Mouse (Mus musculus) brown adipose tissue, adult 24 weeks (tissue): Measurements from ENCODE around the gene Bbof1. TPM values are rescaled to one million over a fixed set of nuclear protein-coding genes. Genes with fewer than 3 reads are reported as not detected.

ENCODE experiments used
- H3K27ac ChIP-seq: fragments of 200-500 bp; replicated peaks from 2 replicates; pipeline ENCODE4 v1.5.1; 2012; ENCODE audit warnings: low read depth, mild to moderate bottlenecking, low read length
- H3K4me1 ChIP-seq: fragments of 200-500 bp; 2 replicates; pipeline ENCODE4 v1.6.1; 2012; ENCODE audit warnings: low read length, mixed read lengths; ENCODE audit not compliant: control insufficient read depth, insufficient read depth, insufficient read length
- H3K4me3 ChIP-seq: fragments of 200-500 bp; 2 replicates; pipeline ENCODE4 v1.5.1; 2012; ENCODE audit warnings: low read depth, mild to moderate bottlenecking, low read length, moderate library complexity; ENCODE audit not compliant: insufficient read depth
- polyA plus RNA-seq: library from polyadenylated mRNA; stranded (reverse); fragments of >200 nt; gene quantifications from 2 replicates; pipeline ENCODE4 v1.2.4, GENCODE M21; 2012; ENCODE audit not compliant: missing spikeins, insufficient read depth, insufficient read length

Gene Bbof1
- polyA plus RNA-seq, 1 experiment = 16.1 TPM

DNA sequence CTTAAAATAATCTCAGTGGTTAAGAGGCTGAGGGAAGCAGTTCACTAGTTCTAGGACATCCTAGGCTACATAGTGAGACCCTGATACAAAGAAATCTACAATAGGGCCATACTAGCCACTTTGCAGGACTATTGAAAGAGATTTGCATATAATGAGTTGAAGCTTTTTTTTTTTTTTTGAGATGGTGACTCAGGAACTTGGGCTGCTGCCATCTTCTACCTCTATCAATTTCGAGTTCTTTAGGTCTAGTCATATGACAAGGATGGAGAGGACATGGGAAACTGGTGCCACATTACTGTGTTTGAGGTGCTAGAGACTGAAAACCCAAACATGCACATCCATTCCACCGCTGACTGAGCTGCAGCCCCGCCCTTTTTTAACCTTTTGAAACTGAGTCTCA lies 15.1 kb downstream of the Bbof1 start:
- no peaks in the 10 kb centered on the region for H3K4me1 ChIP-seq
- no peak overlapping the region for H3K4me3 ChIP-seq
- no peak overlapping the region for H3K27ac ChIP-seq

DNA sequence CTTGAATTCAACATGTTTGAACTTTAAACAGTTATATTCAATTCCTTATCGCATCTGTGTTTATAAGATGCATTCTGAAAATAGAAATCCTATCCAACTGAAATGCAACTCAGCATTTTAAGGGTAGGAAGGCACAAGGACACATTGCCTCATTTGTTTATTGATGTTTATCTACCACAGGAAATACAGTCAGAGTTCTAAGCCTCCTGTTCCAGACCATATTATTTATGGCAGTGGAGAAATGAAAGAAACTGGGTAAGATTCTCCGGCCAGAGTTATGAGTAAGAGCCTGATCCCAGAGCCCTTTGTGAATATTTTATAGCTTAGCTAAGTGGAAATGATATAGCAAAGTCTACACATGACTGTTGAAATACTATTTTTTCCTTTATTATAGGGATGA lies 21.0 kb downstream of the Bbof1 start:
- no peak overlapping the region for H3K4me3 ChIP-seq
- H3K27ac ChIP-seq = no peak overlapping the region
- no peaks in the 10 kb centered on the region for H3K4me1 ChIP-seq

DNA sequence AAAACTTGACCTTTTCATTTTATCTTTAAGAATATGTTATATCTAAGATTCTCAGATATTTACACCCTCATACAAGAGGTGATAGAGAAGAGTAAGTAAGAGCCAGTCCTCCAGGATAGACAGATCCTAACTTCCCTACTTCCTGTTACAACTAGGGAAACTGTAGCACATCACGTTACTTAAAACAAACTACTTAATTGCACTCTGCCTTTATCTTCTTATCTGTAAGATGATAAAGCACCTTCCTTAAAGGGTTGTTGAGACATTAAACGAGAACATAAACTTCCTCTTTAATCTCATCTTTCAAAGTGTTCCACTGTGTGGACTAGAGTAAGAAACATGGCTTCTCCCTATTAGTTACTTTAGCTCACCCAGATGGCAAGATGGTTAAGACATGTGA lies 29.8 kb downstream of the Bbof1 start:
- Histone ChIP-seq H3K27ac (no peak overlapping the region), H3K4me1 (no peaks in the 10 kb centered on the region), H3K4me3 (no peak overlapping the region)

DNA sequence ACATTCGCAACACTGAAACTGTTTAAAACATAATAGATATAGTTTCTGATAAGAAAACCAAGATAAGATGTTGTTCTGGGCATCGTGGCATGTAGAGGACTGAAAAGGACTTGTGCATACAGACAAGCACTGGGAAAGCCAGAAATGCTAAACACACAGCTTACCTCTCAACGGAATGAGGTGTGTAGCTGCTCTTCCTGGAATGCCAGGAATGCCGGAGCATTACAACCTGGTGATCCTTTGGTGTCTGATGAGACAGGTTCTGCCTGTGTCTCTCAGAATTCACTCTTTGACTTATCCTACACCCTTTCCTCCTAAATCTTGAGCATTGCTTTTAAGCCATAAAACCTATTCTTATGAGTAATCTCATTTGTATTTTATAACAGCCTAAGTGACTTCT lies 33.7 kb downstream of the Bbof1 start:
- Histone ChIP-seq H3K4me1 (no peaks in the 10 kb centered on the region), H3K27ac (no peak overlapping the region), H3K4me3 (no peak overlapping the region)

DNA sequence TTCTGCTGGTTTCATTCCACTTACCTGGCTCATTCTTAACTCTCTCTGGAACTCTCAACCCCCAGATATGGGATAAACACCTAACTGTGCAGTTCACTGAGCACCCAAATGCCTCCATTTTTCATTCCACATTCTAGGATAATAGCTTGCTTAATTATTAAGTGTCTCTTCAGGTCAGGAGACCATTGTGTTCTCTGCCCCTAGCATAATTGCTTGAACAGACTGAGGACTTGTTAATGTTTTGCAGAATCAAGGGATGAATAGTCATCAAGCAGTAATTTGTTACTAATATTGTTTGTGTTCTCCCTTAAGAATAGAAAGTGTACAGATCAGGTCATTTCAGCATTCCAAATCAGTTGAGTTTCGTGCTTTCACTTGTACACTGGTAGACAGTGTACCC lies 38.5 kb downstream of the Bbof1 start:
- no peak overlapping the region for H3K27ac ChIP-seq
- H3K4me3 ChIP-seq = no peak overlapping the region
- no peaks in the 10 kb centered on the region for H3K4me1 ChIP-seq

DNA sequence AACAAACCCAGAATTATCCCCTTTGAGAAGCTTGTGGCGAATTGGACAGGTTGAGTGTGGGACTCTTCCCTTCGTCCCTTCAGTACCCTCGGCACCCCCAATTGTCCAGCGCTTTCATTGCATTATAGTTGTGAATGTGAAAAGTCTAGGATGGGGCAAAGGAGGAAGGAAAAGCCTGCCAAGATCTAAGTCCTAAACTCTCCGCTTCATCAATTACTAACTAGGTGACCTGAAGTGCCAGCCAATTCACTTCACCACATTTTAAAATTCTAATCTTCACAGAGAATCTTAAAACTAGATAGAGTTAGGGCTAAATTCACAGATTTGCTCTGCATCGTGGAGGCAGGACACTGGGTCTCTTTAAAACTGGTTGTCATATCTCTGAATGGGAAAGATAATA lies 39.3 kb downstream of the Bbof1 start:
- no peak overlapping the region for H3K27ac ChIP-seq
- no peaks in the 10 kb centered on the region for H3K4me1 ChIP-seq
- H3K4me3 ChIP-seq = no peak overlapping the region

DNA sequence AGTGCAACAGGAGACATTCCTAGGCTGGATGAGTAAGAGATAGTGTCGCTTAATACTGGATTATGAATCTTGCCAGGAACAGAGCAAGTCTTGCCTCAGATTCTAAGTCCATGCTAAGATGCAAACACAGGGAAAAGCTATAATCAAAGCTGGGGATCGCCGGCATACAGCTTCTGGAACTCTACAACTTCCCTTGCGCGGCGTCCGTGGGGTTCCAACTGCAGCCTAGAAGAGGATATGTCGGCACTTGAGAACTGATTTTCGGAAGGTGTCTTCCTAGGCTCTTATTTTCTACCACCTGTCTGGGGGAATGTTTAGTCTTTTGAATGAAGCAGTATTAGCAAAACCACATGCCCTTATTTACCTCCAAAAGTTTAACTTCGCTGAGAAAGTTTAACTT lies 41.0 kb downstream of the Bbof1 start:
- H3K4me3 ChIP-seq = peak overlapping the region; percentile 62
- 0 out of 2 replicates have a peak overlapping the region, but pooled peaks have one; percentile 36 for H3K27ac ChIP-seq

DNA sequence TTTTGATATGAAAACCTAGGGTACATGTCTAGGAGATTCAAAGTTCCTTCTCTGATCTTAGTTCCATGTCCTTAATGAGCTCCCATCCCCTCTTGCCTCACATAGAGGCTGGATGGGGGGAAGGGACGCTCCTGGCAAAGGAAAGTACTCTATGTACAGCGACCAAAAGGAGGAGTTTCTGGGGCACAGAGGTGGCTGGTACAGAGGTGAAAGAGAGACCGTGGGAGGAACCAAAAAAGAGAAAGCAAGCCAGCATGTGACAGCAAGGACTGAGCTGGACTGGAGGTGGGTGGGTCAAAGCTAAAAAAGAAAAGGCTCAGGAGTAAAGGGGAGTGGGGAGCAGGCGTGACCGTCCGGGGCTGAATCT lies 41.5 kb downstream of the Bbof1 start:
- no peaks in the 10 kb centered on the region for H3K4me1 ChIP-seq
- H3K27ac ChIP-seq = peak overlapping the region; percentile 36
- peak overlapping the region; percentile 62 for H3K4me3 ChIP-seq

More for the DNA sequence above, 41.0 kb downstream of the Bbof1 start:
- no peaks in the 10 kb centered on the region for H3K4me1 ChIP-seq

DNA sequence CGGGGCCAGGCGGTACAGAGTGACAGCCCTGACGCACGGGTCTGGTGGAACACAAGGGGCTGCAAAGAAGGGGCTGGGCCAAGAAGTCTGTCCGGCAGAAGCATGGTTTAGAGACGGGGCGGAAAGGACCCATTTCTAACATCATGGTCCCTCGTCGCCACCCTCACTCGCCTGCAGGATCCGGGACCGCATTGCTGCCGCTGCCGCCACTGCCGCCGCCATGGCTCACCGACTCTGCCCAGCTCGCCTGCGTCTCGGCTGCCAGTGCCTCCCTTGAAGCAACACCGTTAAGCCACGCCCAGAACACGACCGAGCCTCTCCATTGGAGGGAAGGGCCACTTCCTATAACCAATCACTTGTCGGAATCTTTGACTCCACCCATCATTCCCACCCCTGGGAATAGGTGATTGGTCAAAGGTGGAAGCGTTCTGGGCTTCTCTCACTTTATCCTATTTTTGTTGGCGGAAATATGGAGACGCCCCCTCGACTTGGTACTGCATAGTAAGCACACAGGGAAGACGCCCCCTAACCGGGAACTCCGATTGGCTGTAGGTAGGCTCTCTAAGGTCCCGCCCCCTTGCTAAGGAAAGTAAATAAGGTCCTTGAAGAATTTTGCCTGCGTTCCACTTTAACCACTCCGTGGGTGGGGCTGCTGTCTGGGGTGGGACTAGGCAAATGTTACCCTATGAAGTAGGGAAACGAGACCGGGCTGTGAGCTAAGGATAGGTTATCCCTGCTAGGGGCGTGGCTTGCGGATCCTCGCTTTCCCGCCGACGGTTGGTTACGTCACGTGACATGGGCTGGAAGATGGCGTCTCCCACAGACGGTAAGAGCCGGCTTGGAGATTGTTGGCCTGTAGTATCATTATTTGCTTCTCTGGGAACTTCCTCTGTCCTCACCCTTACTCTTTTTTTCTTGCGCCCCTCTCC lies 42.1 kb downstream of the Bbof1 start, which contains the start of the genes Aldh6a1 and Lin52:
Gene Aldh6a1, minus strand, starts transcription at position 287 of the 929 bp plus-strand sequence.
Gene Lin52, plus strand, starts transcription at position 705 of the 929 bp plus-strand sequence.
- Histone ChIP-seq H3K4me1 (no peaks in the 10 kb centered on the region), H3K27ac (peak within 1 kb of the TSS; percentile 36), H3K4me3 (peak within 1 kb of the TSS; percentile 71)

DNA sequence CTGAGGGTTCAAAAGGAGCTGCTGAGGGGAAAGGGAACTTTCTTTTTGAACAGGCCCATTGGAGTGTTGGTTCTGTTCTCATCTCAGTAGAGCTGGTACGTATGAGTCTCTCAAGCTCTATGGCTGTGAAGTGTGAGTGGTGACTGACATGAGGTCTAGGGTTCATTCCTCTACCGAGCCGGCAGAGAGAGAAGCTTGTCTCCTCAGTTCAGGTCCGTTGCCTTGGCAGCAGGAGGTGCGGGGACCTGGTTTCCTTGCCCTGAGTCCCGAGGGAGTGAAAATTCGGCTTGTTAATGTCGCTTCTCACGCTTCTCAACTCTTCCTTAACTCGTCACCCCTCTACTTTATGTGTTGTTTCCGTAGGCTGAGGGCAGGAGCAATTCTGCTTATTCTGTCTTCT lies 42.9 kb downstream of the Bbof1 start:
- H3K4me1 ChIP-seq = no peaks in the 10 kb centered on the region
- H3K27ac ChIP-seq = peak overlapping the region; percentile 25; the same call in 1 of the 2 replicates
- peak overlapping the region; percentile 71 for H3K4me3 ChIP-seq

DNA sequence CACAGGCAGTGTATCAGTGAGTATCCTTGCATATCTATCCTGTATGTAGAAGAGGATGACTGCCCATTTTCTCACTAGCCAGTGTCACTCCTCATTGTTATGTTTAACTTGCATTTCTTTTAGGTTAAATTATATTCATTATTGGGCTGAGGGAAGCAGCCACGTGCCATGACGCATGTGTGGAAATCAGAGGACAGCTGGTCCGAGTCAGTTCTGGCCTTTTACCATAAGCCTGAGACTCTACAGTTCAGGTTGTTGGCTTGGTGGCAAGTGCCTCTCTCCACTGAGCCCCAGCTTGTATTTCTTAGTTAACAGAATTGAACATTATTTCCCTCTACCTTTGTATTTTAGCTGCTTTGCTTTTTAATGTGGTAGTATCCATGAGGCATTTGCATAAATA lies 48.0 kb downstream of the Bbof1 start:
- Histone ChIP-seq H3K4me1 (no peaks in the 10 kb centered on the region), H3K27ac (no peak overlapping the region), H3K4me3 (no peak overlapping the region)

DNA sequence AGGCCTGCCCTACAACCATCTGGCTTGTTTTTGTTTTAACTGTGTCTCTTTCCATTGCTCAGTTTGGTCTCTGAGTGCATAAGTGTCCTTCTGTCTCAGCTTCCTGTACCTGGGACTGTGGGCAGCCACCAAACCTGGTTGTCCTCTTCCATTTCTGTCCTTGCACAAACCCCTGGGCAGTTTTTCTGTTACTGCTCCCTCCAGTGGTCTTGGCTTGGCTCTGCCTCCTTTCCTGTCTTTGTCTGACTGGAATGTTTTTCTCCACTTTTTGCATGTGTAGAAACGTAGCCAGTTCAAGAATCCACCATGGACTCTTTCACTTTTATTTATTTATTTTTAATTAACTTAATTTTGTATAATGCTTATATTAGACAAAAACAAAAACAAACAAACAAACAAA lies 51.0 kb downstream of the Bbof1 start:
- Histone ChIP-seq H3K4me1 (no peaks in the 10 kb centered on the region), H3K4me3 (no peak overlapping the region), H3K27ac (no peak overlapping the region)

DNA sequence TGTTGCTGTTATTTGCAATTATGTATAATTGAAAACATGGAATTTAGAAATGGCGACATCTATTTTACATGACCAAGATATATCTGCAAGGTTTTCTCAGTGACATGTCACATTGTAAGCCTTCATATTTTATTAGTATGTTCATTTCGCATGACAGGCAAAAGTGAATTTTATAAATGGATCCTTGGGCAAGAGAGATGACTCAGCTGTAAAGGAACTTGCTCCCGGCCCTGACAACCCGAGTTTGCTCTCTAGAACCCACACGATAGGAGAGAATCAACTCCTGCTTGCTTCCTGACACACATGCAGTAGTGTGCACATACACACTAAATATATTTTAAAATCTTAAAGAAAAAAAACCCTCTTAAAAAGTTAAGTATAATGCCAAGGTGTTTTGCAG lies 52.5 kb downstream of the Bbof1 start:
- no peak overlapping the region for H3K27ac ChIP-seq
- no peak overlapping the region for H3K4me3 ChIP-seq
- H3K4me1 ChIP-seq = no peaks in the 10 kb centered on the region

DNA sequence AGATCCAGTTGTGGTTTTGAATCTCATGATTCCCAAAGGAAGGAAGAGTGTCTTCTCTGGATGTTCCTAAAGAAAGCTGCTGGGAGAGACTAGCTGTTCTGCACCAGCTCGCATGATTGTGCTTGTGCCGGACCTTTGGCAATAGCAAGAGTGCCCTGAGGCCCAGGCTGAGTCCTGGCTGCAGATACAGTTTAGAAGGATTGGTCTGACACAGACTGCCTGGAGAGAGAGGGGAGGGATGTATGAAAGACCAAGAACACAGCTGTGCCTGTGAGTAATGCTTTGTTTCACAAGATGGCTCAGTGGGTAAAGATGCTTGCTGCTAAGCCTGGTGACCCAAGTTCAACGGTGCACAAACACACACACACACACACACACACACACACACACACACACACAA lies 54.0 kb downstream of the Bbof1 start:
- Histone ChIP-seq H3K4me3 (no peak overlapping the region), H3K27ac (no peak overlapping the region), H3K4me1 (no peaks in the 10 kb centered on the region)

DNA sequence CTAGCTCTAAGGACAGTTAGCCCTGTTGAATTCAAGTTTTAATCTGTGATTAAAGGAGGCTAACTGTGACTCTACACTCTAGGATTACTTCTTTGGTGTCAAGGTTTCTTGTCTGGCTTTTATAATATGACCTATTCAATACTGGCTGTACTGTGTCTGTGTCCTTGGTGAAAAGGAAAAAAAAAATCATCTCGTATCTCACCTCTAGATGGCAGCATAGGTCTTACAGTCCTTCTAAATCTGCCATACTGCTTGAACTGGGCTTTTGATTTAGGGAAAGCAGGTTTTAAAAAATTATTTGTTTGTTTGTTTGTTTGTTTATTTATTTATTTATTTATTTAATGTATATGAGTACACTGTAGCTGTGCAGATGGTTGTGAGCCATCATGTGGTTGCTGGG lies 59.8 kb downstream of the Bbof1 start:
- Histone ChIP-seq H3K4me1 (no peaks in the 10 kb centered on the region), H3K4me3 (no peak overlapping the region), H3K27ac (no peak overlapping the region)

DNA sequence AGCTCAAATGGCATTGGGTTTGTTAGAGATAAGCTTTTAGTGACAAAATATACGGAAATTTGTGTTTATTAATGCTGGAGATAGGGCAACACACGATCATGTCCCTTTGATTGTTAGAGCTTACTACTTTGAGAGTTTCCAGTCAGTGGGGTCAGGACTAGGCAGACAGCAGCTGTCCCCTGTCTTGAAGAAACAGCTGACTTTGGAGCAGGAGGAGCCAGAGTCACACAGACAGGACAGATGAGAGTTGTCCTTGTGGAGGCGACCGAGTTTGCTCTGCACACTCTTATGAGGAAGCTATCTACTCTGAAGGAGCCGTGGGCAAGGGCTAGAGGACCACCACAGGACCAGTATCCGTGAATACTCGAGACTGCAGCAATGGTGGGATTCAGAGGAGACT lies 70.1 kb downstream of the Bbof1 start:
- Histone ChIP-seq H3K27ac (no peak overlapping the region), H3K4me1 (no peaks in the 10 kb centered on the region), H3K4me3 (no peak overlapping the region)
